In the genomic region with DNA sequence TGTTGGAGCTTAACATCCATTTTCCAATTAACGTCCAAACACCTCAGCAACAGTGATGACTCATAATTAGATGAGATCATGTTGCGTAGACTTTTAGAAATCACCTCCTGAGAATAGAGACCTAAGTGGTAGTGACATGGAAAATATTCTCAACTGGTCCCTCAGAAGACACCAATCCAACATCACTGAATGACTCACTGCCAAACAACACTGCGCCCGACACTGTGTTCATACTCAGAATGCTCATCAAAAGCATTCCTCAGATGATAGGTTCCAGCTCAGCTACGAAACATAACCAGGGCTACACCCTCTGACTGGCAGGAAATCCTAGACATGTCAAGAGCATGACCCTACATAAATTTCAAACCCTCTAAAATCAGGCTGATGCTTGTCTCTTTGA, we compare ENCODE assay signal across 29 mouse cellular contexts.
DNase-seq lines count a peak whose midpoint lies in the region; ATAC-seq and TF ChIP-seq lines count a peak whose summit lies in the region.
"Had no signal": no experiment of that assay in that cellular context is flagged by ENCODE, and none has a peak within 500 bp of the region (broad histone marks: within the 10 kb centered on the region; RNA-seq: fewer than 3 reads in every experiment).

No protein-coding gene starts in this region.

- DNase-seq in CD4-positive helper T cell, adult 2 months (ENCODE audit: low read depth, low spot score): peak; percentile 77
- DNase-seq in embryo, embryonic 11 days: peak; percentile 20
- peak; percentile 72 for DNase-seq in induced T-regulatory cell, adult 2 months (ENCODE audit: low read depth)
- no peak for DNase-seq in spleen, postnatal 36 days (ENCODE audit: low spot score in 2 of 2)
- DNase-seq in urinary bladder, adult 2 months (ENCODE audit: low spot score): no peak
- no peak for DNase-seq in cerebellum, adult 11 months
- no peak for DNase-seq in midbrain, postnatal 0 days (ENCODE audit: low spot score)
- DNase-seq: adrenal gland, postnatal 14 days; cerebellum, adult 11-12 months; cerebellum, adult 9-11 months; gastrocnemius, postnatal 10 days; heart, postnatal 36 days; kidney, adult 9 months; kidney, postnatal 36 days; lung, embryonic 14.5 days; lung, postnatal 14 days; midbrain, embryonic 14.5 days; right cerebral cortex, adult 18-20 months; right cerebral cortex, postnatal 4 days; thymus, adult 2 months; thymus, postnatal 4 days had no signal

- no peaks in the 10 kb centered on the region for H3K9me3 ChIP-seq in midbrain, postnatal 0 days (ENCODE audit: low read length)
- H3K9me3 ChIP-seq: hindbrain, embryonic 12.5 days; liver, embryonic 15.5 days had no signal

- H3K4me3 ChIP-seq in midbrain, postnatal 0 days (ENCODE audit: low read depth, low read length): no peak overlapping the region
- H3K4me3 ChIP-seq: forebrain, embryonic 13.5 days; hindbrain, embryonic 12.5 days; limb, embryonic 12.5 days; liver, embryonic 15.5 days; neural tube, embryonic 12.5 days had no signal

- no peaks in the 10 kb centered on the region for H3K4me1 ChIP-seq in midbrain, postnatal 0 days (ENCODE audit: insufficient read depth, low read length)
- H3K4me1 ChIP-seq: forebrain, embryonic 13.5 days; hindbrain, embryonic 12.5 days; limb, embryonic 12.5 days; liver, embryonic 15.5 days; neural tube, embryonic 12.5 days had no signal

- no peaks in the 10 kb centered on the region for H3K27me3 ChIP-seq in midbrain, postnatal 0 days (ENCODE audit: insufficient read depth, low read length)
- H3K27me3 ChIP-seq: forebrain, embryonic 13.5 days; hindbrain, embryonic 12.5 days; limb, embryonic 12.5 days; liver, embryonic 15.5 days; neural tube, embryonic 12.5 days had no signal

- H3K9ac ChIP-seq in midbrain, postnatal 0 days (replicated peaks; ENCODE audit: low read length, poor library complexity, severe bottlenecking): no peak overlapping the region
- H3K9ac ChIP-seq: forebrain, embryonic 13.5 days; hindbrain, embryonic 12.5 days; limb, embryonic 12.5 days; liver, embryonic 15.5 days; lung, embryonic 14.5 days; neural tube, embryonic 12.5 days had no signal

- H3K27ac ChIP-seq in midbrain, postnatal 0 days (ENCODE audit: low read depth, low read length): no peak overlapping the region
- H3K27ac ChIP-seq: forebrain, embryonic 13.5 days; hindbrain, embryonic 12.5 days; hindbrain, postnatal 0 days; limb, embryonic 12.5 days; liver, embryonic 15.5 days; neural tube, embryonic 12.5 days had no signal

- H3K36me3 ChIP-seq in midbrain, postnatal 0 days (ENCODE audit: insufficient read depth, low read length): no peaks in the 10 kb centered on the region
- H3K36me3 ChIP-seq: limb, embryonic 12.5 days; neural tube, embryonic 12.5 days had no signal

- H3K4me2 ChIP-seq in midbrain, postnatal 0 days (ENCODE audit: low read depth, low read length, poor library complexity, severe bottlenecking): no peak overlapping the region
- H3K4me2 ChIP-seq: forebrain, embryonic 13.5 days; hindbrain, embryonic 12.5 days; limb, embryonic 12.5 days; liver, embryonic 15.5 days; lung, embryonic 14.5 days; neural tube, embryonic 12.5 days had no signal

- ATAC-seq in CD4-positive, CD25-positive, alpha-beta regulatory T cell, adult 4 months: peak; percentile 85
- no peak for ATAC-seq in midbrain, postnatal 0 days (ENCODE audit: low FRiP score)
- ATAC-seq: forebrain, embryonic 13.5 days; hindbrain, postnatal 0 days; intestine, postnatal 0 days had no signal

- 83% methylated on average over 5 of the region's 5 CpGs for WGBS in midbrain, postnatal 0 days

- TF ChIP-seq CTCF in midbrain, postnatal 0 days (IDR thresholded peaks at IDR 0.05): no peak

Comparison
In these comparisons a context has a peak if more than half of its experiments do, and no peak if none do; other contexts are left out.
1. DNase-seq: peak in CD4-positive helper T cell, adult 2 months (single experiment), embryo, embryonic 11 days (single experiment) and induced T-regulatory cell, adult 2 months (single experiment); none in spleen, postnatal 36 days (0 of 2), urinary bladder, adult 2 months (single experiment), cerebellum, adult 11 months (single experiment) and midbrain, postnatal 0 days (single experiment).